In genomic region chr12:80259216-80260055, GRCm38 (mm10) we compare ENCODE assay signal across 8 mouse cellular contexts. TPM values are rescaled to one million over a fixed set of nuclear protein-coding genes. Genes with fewer than 3 reads are reported as not detected.
A peak's percentile ranks its signal among the peaks of the same experiment; 100 is the strongest.
DNase-seq lines count a peak whose midpoint lies in the region; ATAC-seq and TF ChIP-seq lines count a peak whose summit lies in the region.

No protein-coding gene starts in this region.

- CTCF ChIA-PET in Patski (lab: Charles Lee), result interaction anchor here (0.6 to 2.3 kb wide), 4 partner anchors 59 to 118 kb away, joined by 3 to 9 read pairs (median 4); no protein-coding TSS in a partner anchor

- TF ChIP-seq POLR2A in cerebellum, adult 2 months (IDR thresholded peaks at IDR 0.05; ENCODE audit: borderline replicate concordance, insufficient read depth, low read length), result no peak

- TF ChIP-seq CTCF in Patski (IDR thresholded peaks at IDR 0.05), result no peak
- peak; percentile 10; the same call in 1 of the 2 replicates for TF ChIP-seq CTCF in cerebellum, adult 2 months (IDR thresholded peaks at IDR 0.05; ENCODE audit: borderline replicate concordance, insufficient read depth, low read depth, low read length)

- WGBS in cerebellum, adult 2 months, result under 1% methylated on average over 64 of the region's 64 CpGs
- under 1% methylated on average over 61 of the region's 64 CpGs for WGBS in hindbrain, embryonic 11.5 days

- peak overlapping the region; percentile 96 for H3K4me3 ChIP-seq in cerebellum, adult 2 months (replicated peaks; ENCODE audit: insufficient read depth, low read depth, low read length)
- H3K4me3 ChIP-seq in hindbrain, embryonic 11.5 days (ENCODE audit: low read depth, low read length), result peak overlapping the region; percentile 59

- no peaks in the 10 kb centered on the region for H3K36me3 ChIP-seq in hindbrain, embryonic 11.5 days (ENCODE audit: control insufficient read depth, insufficient read depth, low read length)

- peak overlapping the region; percentile 27; the same call in 1 of the 2 replicates for H3K27ac ChIP-seq in cerebellum, adult 2 months (ENCODE audit: insufficient read depth, low read length)
- peak overlapping the region; percentile 81 for H3K27ac ChIP-seq in hindbrain, embryonic 11.5 days (ENCODE audit: low read depth, low read length)

- H3K4me2 ChIP-seq in hindbrain, embryonic 11.5 days (replicated peaks; ENCODE audit: low read depth, low read length), result peak overlapping the region; percentile 95

- in situ Hi-C loops in Patski (cut with MboI; ENCODE audit: low pct_unique_long_range_greater_than_20kb), result loop anchor here (5.0 to 10.0 kb wide), 4 partner anchors 37 to 118 kb away; no protein-coding TSS in a partner anchor

- POLR2A ChIA-PET in Patski (lab: Charles Lee), result interaction anchor here (0.5 to 2.2 kb wide), 8 partner anchors 14 to 111 kb away, joined by 3 to 9 read pairs (median 3); no protein-coding TSS in a partner anchor

- no peaks in the 10 kb centered on the region for H3K9me3 ChIP-seq in hindbrain, embryonic 11.5 days (ENCODE audit: control insufficient read depth, low read length)

- no peaks in the 10 kb centered on the region for H3K27me3 ChIP-seq in Patski
- no peaks in the 10 kb centered on the region for H3K27me3 ChIP-seq in cerebellum, adult 2 months (ENCODE audit: control insufficient read depth, insufficient read depth, low read length)
- no peaks in the 10 kb centered on the region; the same call in none of the 2 replicates for H3K27me3 ChIP-seq in hindbrain, embryonic 11.5 days (ENCODE audit: control insufficient read depth, insufficient read depth, low read length)

- H3K4me1 ChIP-seq in cerebellum, adult 2 months (ENCODE audit: control insufficient read depth, insufficient read depth, low read length), result no peaks in the 10 kb centered on the region
- peaks cover 3% of the 10 kb centered on the region; the same call in 1 of the 2 replicates for H3K4me1 ChIP-seq in hindbrain, embryonic 11.5 days (replicated peaks; ENCODE audit: control insufficient read depth, insufficient read depth, low read length)

- no peak for DNase-seq in Patski (ENCODE audit: low read depth, low spot score)
- DNase-seq in cerebellum, adult 2 months, result peak; percentile 55 to 68
- DNase-seq in frontal cortex, postnatal 10 days (ENCODE audit: low spot score in 2 of 2), result peak; percentile 46 to 65
- DNase-seq in hindbrain, embryonic 11.5 days (ENCODE audit: low spot score), result peak; percentile 82
- peak; percentile 38 to 58 for DNase-seq in layer of hippocampus, postnatal 25 days (ENCODE audit: extremely low spot score in 1 of 2, low spot score in 1 of 2)
- peak; percentile 73 for DNase-seq in lung, postnatal 36 days
- DNase-seq in retina, postnatal 7 days (ENCODE audit: low read depth, low spot score), result peak; percentile 46
- peak; percentile 54 for DNase-seq in urinary bladder, postnatal 25 days (ENCODE audit: low spot score)

- peak; percentile 14 for ATAC-seq in Patski
- ATAC-seq in hindbrain, embryonic 11.5 days (ENCODE audit: low FRiP score), result peak; percentile 82

- H3K9ac ChIP-seq in hindbrain, embryonic 11.5 days (ENCODE audit: low read depth, low read length), result peak overlapping the region; percentile 78

RNA-seq across cellular contexts. Expression of gene Actn1, which starts 0.7 kb away (rescaled TPM):
- polyA plus RNA-seq in Patski (2021), result 279 TPM
- 30.0 and 35.4 TPM in 2 replicates for polyA plus RNA-seq in cerebellum, adult 2 months (2012; rRNA removed)
- polyA plus RNA-seq in hindbrain, embryonic 11.5 days (2014; fragmentation: Nextera tagmentation; extraction: Ambion mirVana), result 19.1 and 23.4 TPM in 2 replicates
- 100 to 1,000 TPM in 1 of 2 experiments, 10 to 100 TPM in 1; 93.4 to 102 TPM for total RNA-seq in layer of hippocampus, postnatal 25 days (2021)
